Mouse (Mus musculus) monocyte, adult 2 months (primary cell): ENCODE measurements at regions not wholly inside any gene's neighbourhood (a gene's known extent, or its start where the extent isn't known, plus 50 kb on each side); places are given as distances from the start of the nearest gene placed in this dataset.

Experiments
- DNase-seq, 2 experiments: peaks; one replicate each; pipeline ENCODE4 v3.0.0; 2022; ENCODE audit warnings: low spot score in 2 of 2, low read depth in 1 of 2

DNA sequence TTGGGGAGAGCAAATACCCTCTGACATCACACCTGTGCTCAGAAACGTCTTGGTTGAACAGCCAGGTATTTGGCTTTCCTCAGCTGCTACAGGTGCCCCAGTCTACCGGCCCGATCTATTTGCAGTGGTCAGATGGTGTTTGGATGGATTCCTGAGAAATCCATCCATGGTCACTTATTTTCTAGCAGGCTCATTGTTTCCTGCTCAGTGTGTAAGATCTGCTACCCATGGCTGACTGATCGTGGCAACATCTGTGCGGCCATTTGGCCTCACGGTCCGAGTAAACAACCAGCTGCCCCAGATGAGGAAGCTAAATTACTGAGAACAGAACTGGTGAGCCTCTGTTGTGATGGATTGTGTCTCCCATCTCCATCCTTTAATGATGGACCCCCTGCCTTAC is 1248.8 kb upstream of the A1bg start:
- no peak for DNase-seq

DNA sequence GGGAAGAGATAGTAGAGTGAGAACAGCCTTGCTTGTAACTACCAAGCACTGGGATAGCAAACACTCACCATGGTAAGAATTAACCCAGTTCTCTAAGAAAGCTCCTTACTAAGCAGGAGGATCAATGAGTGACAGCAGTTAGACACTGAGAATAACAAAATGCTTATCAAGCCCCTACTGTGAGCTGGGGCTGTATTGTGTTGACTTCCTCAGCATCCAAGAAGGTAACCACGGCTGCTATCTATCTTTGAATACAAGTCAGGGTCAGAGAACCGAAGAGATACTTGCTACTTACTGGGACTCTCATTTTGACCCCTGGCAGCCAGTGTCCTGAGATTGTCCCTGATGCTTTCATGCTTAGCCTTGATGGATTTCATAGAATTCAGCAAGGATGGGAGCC is 1248.4 kb upstream of the A1bg start:
- DNase-seq: no peak

DNA sequence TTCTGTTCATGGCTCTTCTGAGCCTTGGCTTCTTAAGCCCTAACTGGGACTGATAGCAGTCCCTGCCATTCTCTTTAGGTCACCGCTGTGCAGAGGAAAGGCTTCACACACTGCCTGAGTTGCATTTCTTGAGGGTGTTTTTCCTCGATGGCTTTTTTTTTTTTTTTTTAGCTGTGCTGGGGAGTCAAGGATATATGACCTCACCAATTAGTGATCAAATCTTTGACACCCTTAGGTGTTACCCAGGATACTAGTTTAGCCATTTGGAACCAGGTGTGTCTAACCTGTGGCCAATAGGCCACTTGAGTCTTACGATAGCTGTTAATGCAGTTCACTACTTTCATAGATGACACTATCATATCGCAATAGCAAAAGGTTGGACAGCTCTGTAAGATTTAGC is 1247.5 kb upstream of the A1bg start:
- no peak for DNase-seq

DNA sequence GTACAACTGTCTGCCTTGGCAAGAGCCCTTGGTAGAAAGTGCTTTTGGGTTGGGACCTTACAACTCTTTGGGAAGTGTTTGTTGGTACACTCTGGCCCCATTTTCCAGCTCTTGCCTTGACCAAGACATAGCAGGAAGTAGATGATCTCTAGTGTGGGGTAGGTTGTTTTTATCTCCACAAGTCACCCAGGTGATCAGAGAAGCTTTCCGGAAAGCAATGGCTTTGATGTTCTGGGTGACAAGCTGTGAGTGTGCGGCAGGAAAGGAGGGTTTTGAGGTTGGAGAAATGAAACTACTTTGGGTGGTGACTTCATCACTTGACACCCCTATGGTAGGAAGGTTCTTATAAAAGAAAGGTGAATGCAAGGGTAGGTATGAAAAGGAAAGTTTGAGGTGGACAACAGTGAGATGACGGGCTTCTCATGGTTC is 1246.8 kb upstream of the A1bg start:
- no peak for DNase-seq

DNA sequence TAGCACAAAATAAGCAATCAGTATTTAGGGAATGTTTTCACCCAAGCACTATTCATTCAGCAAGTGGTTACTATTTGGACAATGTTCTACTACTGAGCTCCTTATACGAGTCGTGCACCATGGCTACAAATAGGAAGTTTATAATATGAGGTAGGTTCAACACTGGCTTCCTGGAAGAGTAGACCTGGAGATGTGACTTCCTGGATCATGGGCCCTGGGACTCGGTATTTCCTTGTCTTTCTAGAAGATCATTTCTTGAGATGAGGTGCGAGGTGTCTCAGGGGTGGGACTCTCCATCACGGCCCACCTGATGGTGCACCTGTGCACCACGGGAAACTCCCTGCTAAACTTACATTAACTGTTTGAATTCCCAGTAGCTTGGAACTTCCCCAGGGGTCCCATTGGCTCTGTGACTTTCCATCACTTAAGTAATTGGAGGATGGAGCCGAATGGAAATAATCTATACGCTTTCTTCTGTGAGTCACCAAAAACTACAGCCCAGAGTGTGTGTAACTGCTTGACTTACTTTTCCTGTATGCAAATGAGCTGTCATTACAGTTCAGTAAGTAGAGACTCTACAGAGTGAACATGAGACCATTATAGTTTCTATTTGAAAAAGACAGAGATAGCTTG is 1246.3 kb upstream of the A1bg start:
- DNase-seq: no peak

DNA sequence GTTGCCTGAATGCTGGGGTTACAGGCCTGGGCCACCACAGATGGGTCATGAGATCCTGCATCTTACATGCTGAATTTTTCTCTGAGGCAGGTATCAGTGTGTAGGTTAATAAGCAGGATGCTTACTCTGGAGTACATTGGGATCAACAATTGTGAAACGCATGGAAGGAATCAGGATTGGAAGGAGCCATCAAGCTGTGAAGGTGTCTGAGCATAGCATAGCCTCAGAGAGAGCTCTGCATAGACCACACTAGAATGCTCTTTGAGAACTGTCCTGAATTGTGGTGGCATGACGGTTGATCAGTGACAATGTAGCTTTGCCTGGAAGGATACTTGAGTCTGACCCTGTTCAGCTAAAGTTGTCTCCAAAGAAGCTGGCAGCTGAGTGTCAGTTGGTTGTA is 1245.7 kb upstream of the A1bg start:
- no peak for DNase-seq

DNA sequence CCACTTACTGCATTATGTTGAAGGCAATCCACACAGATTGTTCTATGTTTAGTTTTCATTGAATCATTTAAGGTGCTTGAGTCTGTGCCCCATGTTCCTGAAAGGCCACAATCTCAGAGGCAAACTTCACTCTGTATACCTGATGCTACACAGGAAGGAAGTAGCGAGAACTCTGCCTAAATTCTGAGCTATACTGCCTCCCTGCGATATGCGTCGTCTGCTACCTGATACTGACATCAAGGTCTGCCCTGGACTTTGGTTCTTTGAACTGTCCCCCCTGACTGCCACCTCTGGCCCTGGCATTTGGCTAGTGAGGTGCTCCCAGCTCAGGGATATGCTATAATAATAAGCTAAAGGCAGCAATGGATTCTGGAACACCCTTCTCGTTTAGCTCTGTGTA is 1244.0 kb upstream of the A1bg start:
- no peak for DNase-seq

DNA sequence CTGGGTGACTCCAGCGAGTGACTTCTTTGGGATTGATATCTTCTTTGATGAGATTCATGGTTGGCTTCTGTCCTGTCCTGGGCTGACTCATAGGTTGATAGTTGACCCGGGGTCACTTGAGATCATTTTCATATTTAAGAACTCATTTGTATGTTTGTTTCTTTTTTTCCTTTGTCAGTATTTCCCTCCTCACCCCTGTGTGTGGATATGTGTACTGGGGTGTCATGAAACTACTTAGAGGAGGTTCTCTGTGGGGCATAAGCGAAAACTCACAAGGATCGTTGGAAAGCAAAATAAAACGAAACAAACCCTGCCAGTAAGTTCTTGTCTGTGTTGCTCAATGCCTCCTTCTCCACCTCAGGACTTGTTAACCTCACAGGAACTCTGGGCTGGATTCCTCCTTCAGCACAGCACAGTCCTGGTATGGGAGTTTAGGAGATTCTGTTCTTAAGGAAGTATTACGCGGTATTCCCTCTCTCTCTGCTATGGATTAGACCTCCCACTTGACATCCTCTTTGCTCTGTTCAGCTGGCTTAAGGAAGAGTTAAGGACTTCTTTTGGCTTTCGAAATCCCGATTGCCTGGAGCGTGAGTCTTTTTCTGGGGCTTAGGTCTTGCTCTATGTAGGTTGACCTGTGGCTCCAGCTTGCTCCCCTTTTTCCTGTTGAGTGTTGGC is 1243.2 kb upstream of the A1bg start:
- no peak for DNase-seq

DNA sequence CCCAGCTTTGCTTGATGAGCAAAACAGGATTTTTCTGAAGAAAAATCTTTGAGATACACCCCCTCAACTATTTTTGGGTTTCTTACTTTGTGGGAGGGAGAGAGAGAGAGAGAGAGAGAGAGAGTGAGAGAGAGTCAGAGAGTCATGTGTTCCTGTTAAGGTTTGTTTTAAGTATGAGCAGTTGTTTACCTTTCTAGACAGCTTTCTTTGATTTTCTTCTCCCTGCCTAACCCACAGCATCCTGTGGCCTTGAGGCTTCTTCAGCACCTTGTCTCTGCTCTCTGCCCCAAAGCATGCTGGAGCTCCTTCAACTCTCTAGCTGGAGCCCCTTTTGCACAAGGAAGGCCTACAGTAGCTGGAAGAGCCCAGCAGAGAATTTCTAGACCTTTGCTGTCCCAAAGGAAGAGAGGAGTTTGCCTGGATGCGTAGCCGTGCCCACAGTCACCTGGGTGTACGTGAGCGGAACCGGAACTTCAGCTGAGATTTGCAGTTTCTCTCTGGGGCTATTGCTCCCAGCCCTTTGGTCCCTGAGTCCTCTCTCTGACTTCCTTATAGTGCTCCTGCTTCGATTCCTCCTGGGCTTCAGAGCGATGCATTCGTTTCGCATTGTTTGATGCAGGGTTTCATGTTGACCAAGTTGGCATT is 1242.1 kb upstream of the A1bg start:
- DNase-seq: no peak

DNA sequence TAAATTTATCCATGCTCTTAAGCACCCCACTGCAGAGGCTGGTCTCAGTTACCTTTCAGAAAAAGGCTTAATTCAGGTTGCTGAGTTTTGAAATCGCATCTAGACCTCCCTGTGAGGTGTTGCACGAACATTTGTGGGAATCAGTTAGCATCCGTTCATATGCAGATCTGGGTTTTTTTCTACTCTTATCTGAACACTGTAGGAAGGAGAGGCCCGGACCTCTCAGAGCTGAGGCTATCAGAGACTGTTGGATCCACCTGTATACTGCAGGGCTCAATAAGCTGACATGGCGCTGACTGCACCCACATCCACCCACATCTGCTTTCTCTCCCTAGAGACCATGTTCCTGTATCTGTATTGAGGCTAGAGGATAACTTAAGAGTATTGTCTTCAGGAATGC is 1240.4 kb upstream of the A1bg start:
- no peak for DNase-seq

DNA sequence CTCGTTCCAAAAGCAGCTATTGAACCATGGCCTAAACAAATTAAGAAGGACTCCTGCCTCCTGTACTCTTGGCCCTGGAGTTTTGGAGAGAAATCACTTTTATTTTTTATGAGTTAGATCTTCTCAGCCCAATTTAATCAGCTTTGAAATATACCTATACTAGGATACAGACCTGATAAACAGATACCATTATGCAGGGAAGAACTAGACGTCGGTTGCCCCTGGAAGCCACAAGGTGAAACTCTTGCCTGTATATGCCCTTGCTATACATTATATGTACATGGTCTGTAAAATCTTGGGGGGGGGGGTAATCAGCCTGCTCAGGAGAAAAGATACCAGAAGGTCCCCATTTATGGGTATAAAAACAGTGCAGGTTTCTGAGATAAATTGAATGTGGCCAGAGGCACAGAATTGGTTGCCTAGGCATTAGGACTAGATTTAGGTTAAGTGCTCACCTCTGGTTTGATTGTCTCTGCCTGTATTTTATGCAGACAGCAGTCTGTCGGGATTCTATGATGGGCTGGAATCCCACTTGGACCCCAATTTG is 1239.9 kb upstream of the A1bg start:
- DNase-seq: no peak

DNA sequence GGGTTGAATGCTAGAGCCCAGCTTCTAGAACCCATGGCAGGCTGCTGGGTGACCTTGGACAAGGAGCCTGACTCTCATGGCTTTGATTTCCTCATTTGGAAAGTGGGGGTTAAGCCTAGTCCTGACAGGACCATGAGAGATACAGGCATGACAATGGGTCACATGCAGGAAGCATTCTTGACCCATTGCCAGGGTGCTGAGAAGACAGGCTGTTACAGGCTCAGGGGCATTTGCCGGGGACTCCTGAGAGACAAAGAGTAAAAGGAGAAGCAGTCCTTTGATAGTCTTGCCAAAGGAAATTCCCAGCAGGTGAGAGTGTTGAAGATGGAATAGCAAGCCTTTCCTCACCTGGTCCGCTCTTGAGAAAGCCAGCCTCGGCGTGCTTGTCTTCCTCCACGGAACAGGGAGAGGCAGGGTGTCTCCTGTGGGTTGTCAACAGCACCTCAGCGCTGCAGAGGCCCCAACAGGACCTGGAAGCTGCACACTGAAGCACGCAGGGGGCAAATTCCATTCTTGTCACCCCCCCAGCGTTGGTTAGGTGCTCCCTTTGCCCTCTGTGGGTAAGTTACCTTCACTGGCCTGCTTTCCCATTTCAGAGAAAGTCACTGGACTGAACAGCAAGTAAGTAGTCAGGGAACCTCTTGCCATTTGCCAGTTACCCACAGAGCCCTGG is 1239.3 kb upstream of the A1bg start:
- no peak for DNase-seq

DNA sequence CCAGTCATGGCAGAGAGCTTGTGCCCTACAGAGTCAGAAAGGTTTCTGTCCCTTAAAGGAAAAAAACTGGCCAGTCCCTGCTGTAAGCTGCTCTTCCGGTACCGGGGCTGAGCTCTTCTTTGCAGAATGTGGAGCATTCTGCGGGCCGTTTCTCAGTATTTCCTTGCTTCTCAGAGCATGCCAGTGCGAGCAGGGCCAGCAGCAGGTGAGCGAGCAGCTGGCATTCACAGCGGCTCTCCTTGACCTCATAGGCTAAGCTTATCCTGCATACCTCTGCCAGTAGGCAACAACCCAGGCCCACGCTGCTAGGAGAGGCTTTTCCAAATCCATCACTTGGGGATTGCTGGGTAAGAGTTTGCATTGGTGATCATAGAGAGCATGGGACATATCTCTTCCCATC is 1238.2 kb upstream of the A1bg start:
- no peak for DNase-seq

DNA sequence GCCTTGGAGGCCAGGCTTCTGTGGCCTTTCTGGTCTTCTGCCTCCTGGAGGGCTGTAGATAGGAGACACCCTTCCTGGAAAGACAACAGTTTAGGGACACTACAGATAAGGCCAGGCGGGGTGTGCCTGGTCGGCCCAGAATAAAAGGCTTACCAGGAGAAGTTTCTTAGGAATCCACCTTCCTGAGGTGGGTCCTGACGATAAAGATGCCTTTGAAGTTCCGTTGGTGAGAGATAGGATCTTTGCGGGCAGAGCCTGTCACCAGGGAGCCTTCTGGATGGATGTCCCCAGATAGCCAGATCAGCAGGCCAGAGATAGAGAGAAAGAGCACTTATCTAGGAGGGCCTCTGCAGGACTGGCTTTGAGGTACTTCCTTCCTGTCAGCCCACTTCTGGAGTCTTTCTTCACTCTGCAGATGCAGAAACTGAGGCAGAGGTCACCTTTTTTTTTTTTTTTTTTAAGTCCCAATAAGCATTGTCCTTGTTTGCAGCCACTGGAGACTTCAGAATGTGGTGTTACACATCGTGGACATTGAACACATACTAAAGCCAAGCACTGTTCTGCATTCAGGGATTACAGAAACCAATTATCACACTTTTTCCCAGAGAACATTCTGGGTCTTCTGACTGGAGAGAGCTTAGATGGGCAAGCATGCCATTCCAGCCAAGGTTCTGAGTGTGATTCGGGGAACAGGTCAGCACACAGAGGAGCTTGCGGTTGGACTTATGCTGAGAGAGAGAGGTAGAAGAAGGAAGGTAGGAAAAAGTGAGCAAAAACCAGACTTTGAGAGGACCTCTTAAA is 1236.3 kb upstream of the A1bg start:
- DNase-seq: no peak

DNA sequence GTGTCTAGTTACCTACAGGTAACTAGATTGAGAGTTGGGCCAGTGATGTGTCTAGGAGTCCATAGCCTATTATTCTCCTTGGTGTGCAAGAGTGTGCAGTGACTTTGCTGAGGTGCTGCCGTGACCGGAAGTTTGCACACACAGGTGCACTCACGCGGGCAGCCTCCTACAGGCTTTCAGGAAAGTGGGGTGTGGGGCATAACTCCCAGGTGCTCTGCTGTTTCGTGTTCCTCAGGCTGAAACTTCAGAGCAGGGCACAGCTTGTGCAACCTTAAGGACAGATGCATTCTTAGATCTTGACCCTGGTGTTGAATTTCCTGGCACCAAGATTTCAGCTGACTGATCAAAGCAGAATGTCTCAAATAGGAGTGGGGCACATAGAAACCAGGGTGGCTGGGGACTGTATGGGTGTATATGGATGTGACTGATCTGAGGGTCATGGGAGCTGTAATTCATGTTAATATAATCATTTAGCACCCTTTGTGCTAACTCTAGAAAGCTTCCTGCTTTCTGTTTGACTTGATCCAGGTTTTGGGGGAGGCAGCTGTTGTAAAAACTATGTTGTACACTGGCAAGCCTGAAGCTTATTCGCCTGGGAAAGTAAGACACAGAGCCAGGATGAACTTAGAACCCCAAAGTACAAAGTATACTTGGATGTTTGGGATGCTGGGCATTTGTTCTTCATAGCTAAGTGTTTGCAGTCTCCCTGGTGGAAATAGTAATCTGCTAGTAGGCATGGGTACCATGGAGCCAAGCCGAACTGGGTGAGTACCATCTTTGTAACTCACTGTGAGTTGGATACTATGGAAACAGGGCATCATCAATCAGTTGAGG is 1234.6 kb upstream of the A1bg start:
- no peak for DNase-seq

DNA sequence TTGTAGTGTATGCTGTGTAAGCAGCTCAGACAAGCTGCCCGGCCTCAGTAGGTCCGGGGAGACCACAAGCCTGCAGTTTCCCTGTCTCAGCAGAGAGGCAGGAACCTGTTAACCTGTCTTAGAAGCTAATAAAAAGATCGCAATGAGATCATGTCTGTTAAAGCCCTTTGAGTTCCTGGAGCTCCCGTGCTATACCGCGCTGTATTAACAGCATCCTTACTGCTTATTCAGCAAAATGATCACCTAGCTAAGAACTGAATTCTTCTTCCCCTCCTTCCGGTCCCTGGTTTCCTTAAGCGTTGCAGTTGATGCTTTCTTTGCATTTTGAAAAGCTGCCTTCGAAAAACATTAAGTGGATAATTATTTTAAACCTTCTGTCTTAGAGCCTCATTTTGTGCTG is 1230.4 kb upstream of the A1bg start:
- no peak for DNase-seq

DNA sequence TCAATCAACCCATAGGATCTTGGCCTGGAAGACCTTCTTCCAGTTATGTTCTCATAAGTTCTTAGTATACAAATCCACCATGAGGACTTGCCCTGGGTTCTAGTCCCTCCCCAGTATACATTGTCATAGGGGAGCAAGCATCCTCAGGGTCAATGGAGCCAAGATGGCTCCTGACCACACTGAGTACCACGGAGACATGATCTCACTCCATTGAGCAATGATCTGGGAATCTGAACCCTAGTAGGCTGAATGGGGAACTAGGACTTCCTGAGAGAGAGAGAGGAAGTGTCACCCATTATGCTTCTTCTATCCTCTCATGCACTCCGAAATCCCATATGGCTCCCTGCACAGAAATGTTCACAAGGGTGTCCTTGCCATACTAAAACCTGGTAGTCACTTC is 1229.3 kb upstream of the A1bg start:
- DNase-seq: peak; percentile 5 to 10

DNA sequence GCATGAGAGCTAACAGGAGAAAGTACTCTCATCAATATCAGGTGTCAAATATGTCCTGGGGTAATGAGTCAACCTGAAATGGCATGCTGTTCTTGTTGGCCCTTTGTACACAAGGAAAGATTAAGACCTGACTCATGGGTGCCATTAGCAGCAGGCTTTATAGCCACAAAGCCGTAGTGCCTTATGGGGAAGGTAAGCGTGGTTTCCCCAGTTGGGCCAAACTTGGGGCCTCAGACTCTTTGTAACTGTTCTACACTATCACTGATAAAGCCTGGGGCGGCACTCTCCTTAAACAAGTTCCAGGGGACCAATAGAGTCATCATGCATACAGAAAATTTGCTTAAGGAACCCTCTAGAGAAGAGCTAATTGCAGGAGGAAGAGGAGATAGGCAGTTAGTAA is 1228.9 kb upstream of the A1bg start:
- DNase-seq: no peak

DNA sequence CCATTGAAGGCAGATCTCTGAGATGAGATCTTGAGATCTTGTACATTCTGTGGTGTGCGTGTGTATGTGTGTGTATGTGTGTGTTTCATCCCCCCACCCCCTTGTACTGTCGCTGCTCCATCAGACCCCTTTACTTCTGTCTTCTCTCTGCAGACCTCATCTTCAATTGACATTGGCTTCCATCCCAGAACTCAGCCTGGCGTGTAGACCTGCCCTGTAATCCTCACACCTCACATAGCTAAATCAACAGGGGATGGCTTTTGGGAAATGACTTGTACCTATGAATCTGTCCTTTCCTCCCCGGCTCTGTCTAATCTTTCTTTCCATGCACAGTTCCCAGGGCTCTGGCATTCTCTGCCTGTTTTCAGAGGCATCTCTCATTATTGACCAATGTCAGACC is 1227.5 kb upstream of the A1bg start:
- DNase-seq: no peak

DNA sequence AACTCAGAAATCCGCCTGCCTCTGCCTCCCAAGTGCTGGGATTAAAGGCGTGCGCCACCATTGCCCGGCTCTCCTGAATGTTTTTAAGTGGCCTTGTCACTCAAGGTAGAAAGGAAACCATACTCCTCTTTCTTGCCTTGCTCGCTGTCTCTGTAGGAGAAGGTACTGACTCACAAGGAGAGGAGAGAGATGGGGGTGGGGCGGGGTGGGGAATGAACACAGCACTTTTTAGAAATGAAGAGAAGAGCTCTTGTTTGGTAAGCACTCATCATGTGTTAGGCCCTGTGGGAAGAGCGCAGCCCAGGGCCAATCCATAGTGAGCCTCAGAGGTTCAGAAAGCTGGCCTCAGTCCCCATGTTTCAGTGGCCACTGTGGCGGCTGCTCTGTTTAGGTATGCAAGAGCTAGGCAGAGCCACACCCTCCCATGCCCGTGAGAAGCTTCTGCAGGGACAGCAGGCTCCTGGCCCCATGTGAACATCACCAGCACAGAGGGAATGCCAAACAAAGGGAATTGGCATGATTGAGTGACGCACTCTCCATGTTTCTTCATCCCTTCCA is 1225.9 kb upstream of the A1bg start:
- no peak for DNase-seq
